Mouse (Mus musculus): ENCODE results near the gene Celf1.

DNA sequence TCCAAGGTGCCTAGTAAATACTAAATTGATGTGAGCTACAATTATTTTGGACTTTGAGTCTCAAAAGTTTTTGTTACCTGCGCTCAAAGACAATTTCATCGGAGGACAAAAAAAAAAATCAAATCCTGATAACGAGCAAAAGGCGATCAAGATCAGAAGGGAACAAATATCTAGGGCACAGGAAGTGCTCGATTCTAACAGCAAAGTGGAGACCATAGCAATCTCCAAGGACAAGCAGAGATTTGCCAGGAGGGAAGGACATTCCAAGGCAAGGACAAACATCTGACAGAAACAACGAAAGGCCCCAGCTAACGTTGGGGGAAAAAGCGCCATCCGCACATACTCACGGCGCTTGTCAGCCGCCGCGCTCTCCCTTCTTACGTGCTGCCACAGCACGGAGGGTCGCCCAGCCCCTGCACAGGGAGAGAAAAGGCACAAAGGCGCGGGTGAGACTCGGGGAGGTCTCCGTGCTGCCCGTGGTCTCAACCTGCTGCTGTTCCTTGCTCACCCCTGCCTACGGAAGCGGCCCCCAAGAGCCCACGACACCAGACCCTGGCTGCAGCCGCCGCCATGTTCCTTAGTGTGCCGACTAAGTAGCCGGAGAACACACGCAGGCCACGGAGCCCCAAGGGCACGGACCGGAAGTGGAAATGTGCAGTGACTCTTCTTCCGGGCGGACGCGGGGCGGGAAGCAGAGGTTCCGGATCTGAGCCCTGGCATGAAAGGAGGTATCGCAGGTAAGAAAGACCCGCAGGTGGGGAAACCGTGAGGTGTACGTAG, 35.9 kb upstream of the Celf1 start, which contains the start of the genes Kbtbd4 and Ndufs3:
- TF ChIP-seq CTCF (conservative IDR thresholded peaks at IDR 0.05 in 1 of 2, IDR thresholded peaks at IDR 0.05 in 1 of 2; ENCODE audit: low read depth in 2 of 2, low read length in 2 of 2) (no peak), TBP (conservative IDR thresholded peaks at IDR 0.05; ENCODE audit: low read depth, low read length) (peak; percentile 74; the same call in 1 of the 2 replicates), POLR2A (IDR thresholded peaks at IDR 0.05; ENCODE audit: low read depth, low read length) (peak; percentile 94), CHD2 (IDR thresholded peaks at IDR 0.05; ENCODE audit: low read length) (peak; percentile 77), POLR2AphosphoS2 (IDR thresholded peaks at IDR 0.05; ENCODE audit: low read depth, low read length) (0 out of 2 replicates have a peak, but pooled peaks have one; percentile 73), EP300 (IDR thresholded peaks at IDR 0.05; ENCODE audit: low read length) (no peak), RCOR1 (conservative IDR thresholded peaks at IDR 0.05; ENCODE audit: low read depth, low read length) (no peak), E2F4 (IDR thresholded peaks at IDR 0.05; ENCODE audit: insufficient replicate concordance, low read depth, low read length) (no peak)
